Mouse (Mus musculus): Measurements from ENCODE around the gene Olfr1347. TPM values are rescaled to one million over a fixed set of nuclear protein-coding genes. Genes with fewer than 3 reads are reported as not detected.

The Olfr1347 gene
- polyA plus RNA-seq, 1 experiment from 2014 or later = not detected

- Histone ChIP-seq H3K36me3 (no peaks in the 10 kb centered on the region), H3K27me3 (replicated peaks) (no peaks in the 10 kb centered on the region), H3K4me3 (no peak overlapping the region), H3K9me3 (no peaks in the 10 kb centered on the region; the same call in 1 of the 2 replicates), H3K27ac (replicated peaks) (no peak overlapping the region), H3K4me2 (no peak overlapping the region), H3K4me1 (no peaks in the 10 kb centered on the region), H3K9ac (no peak overlapping the region)
- 42% methylated on average over 2 of the region's 2 CpGs for WGBS
- no peak for ATAC-seq (ENCODE audit: extremely low read depth, insufficient number of reproducible peaks, low FRiP score, low TSS enrichment)
Measured at GRCm38 (mm10) chr7:6441173-6441572, 58.4 kb downstream of the Olfr1347 start.

DNA sequence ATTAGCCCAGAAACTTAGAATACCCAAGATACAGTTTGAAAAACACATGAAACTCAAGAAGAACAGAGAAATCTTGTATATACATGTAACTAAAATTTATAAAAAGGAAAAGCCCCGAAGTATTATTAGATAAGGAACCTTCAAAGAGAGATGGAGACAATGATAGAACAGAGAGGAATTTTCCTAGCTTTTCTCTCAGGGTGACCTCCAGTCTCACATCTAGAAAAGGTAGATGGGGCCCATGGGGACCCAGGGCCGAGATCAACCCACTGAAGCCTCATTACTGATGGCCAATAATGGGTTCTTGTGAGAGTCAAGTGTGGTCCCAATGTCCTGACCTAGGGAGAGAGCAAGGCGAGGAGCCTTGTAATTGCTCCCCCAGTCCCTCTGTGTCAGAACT, 61.2 kb downstream of the Olfr1347 start, which contains the start of gene Olfr1344:
Olfr1344 (plus strand) TSS at position 301 of the 400 bp plus-strand sequence.
- Histone ChIP-seq H3K4me2 (no peak within 1 kb of the TSS), H3K27me3 (replicated peaks) (no peaks in the 10 kb centered on the region), H3K9me3 (no peaks in the 10 kb centered on the region; the same call in 1 of the 2 replicates), H3K4me3 (no peak within 1 kb of the TSS), H3K4me1 (no peaks in the 10 kb centered on the region), H3K27ac (replicated peaks) (no peak within 1 kb of the TSS), H3K36me3 (no peaks in the 10 kb centered on the region), H3K9ac (no peak within 1 kb of the TSS)
- ATAC-seq (ENCODE audit: extremely low read depth, insufficient number of reproducible peaks, low FRiP score, low TSS enrichment) = no peak
- 60% methylated on average over 3 of the region's 3 CpGs for WGBS

Other genes starting within 250 kb of the Olfr1347 start
- not detected in 2 replicates for gene Epp13, start 247.0 kb downstream of the Olfr1347 start, polyA plus RNA-seq (2015; fragmentation: Nextera tagmentation; extraction: Ambion mirVana)
- 3.6 and 4.2 TPM in 2 replicates for gene Zfp667, start 213.2 kb downstream of the Olfr1347 start, polyA plus RNA-seq (2015; fragmentation: Nextera tagmentation; extraction: Ambion mirVana)
- gene Zfp583, start 168.5 kb downstream of the Olfr1347 start, polyA plus RNA-seq (2015; fragmentation: Nextera tagmentation; extraction: Ambion mirVana) = 2.7 and 4.6 TPM in 2 replicates
- 1.0 and 1.2 TPM in 2 replicates for gene Gm3854, start 156.0 kb downstream of the Olfr1347 start, polyA plus RNA-seq (2015; fragmentation: Nextera tagmentation; extraction: Ambion mirVana)
- gene Zfp78, start 136.5 kb downstream of the Olfr1347 start, polyA plus RNA-seq (2015; fragmentation: Nextera tagmentation; extraction: Ambion mirVana) = 1.1 TPM in 2 replicates
- 7.0 and 7.4 TPM in 2 replicates for gene Zfp28, start 116.5 kb downstream of the Olfr1347 start, polyA plus RNA-seq (2015; fragmentation: Nextera tagmentation; extraction: Ambion mirVana)
- not detected in 2 replicates for gene Smim17, start 101.0 kb downstream of the Olfr1347 start, polyA plus RNA-seq (2015; fragmentation: Nextera tagmentation; extraction: Ambion mirVana)
- gene Gm20715, start 89.5 kb downstream of the Olfr1347 start, polyA plus RNA-seq (2015; fragmentation: Nextera tagmentation; extraction: Ambion mirVana) = not detected in 2 replicates
- not detected in 2 replicates for gene Olfr1344, start 61.1 kb downstream of the Olfr1347 start, polyA plus RNA-seq (2015; fragmentation: Nextera tagmentation; extraction: Ambion mirVana)
- gene Olfr1336, start 43.6 kb downstream of the Olfr1347 start, polyA plus RNA-seq (2015; fragmentation: Nextera tagmentation; extraction: Ambion mirVana) = not detected in 2 replicates
- not detected in 2 replicates for gene Olfr1346, start 32.7 kb downstream of the Olfr1347 start, polyA plus RNA-seq (2015; fragmentation: Nextera tagmentation; extraction: Ambion mirVana)
- not detected in 2 replicates for gene Olfr5, start 12.8 kb downstream of the Olfr1347 start, polyA plus RNA-seq (2015; fragmentation: Nextera tagmentation; extraction: Ambion mirVana)
- gene Olfr1348, start 9.0 kb upstream of the Olfr1347 start, polyA plus RNA-seq (2015; fragmentation: Nextera tagmentation; extraction: Ambion mirVana) = not detected in 2 replicates
- gene Olfr1349, start 23.2 kb upstream of the Olfr1347 start, polyA plus RNA-seq (2015; fragmentation: Nextera tagmentation; extraction: Ambion mirVana) = not detected in 2 replicates
- gene Olfr1350, start 65.1 kb upstream of the Olfr1347 start, polyA plus RNA-seq (2015; fragmentation: Nextera tagmentation; extraction: Ambion mirVana) = not detected in 2 replicates
- 8.3 and 9.0 TPM in 2 replicates for gene Zim1, start 196.7 kb upstream of the Olfr1347 start, polyA plus RNA-seq (2015; fragmentation: Nextera tagmentation; extraction: Ambion mirVana)
- gene Peg3, start 230.7 kb upstream of the Olfr1347 start, polyA plus RNA-seq (2015; fragmentation: Nextera tagmentation; extraction: Ambion mirVana) = 92.0 and 106 TPM in 2 replicates
- 7.4 and 7.8 TPM in 2 replicates for gene Usp29, start 230.8 kb upstream of the Olfr1347 start, polyA plus RNA-seq (2015; fragmentation: Nextera tagmentation; extraction: Ambion mirVana)

Measured in heart, embryonic 13.5 days (tissue).